Mouse (Mus musculus): ENCODE measurements at regions not wholly inside any gene's neighbourhood (a gene's known extent, or its start where the extent isn't known, plus 50 kb on each side); places are given as distances from the start of the nearest gene placed in this dataset.

- TF ChIP-seq CTCF (IDR thresholded peaks at IDR 0.05; ENCODE audit: borderline replicate concordance, control insufficient read depth, extremely low read depth, insufficient read depth, low read length, poor library complexity): no peak
- no peak for TF ChIP-seq POLR2A (IDR thresholded peaks at IDR 0.05; ENCODE audit: control insufficient read depth, extremely low read depth, insufficient read depth, low read length, poor library complexity)
Measured at GRCm38 (mm10) chr4:110083371-110083770, 105.5 kb downstream of the Dmrta2 start.

All from thymus, adult 2 months (tissue).